Mouse (Mus musculus) embryonic facial prominence, embryonic 10.5 days (tissue): ENCODE measurements at regions not wholly inside any gene's neighbourhood (a gene's known extent, or its start where the extent isn't known, plus 50 kb on each side); places are given as distances from the start of the nearest gene placed in this dataset.

Experiments
- DNase-seq: peaks from one replicate; pipeline ENCODE4 v3.0.0-alpha.2; 2017; ENCODE audit warnings: low spot score
- H3K27ac ChIP-seq: fragments of 300-500 bp; sonication (generic); replicated peaks from 2 replicates; pipeline ENCODE4 v1.5.1; 2016; ENCODE audit warnings: mild to moderate bottlenecking
- H3K27me3 ChIP-seq: fragments of 300-500 bp; sonication (generic); replicated peaks from 2 replicates; pipeline ENCODE4 v1.6.1; 2016; ENCODE audit warnings: low read depth, mild to moderate bottlenecking; ENCODE audit not compliant: poor library complexity, severe bottlenecking
- H3K36me3 ChIP-seq: fragments of 300-500 bp; sonication (generic); replicated peaks from 2 replicates; pipeline ENCODE4 v1.6.1; 2016; ENCODE audit warnings: mild to moderate bottlenecking, moderate library complexity
- H3K4me1 ChIP-seq: fragments of 300-500 bp; sonication (generic); 2 replicates; pipeline ENCODE4 v1.6.1; 2016
- H3K4me3 ChIP-seq: fragments of 300-500 bp; sonication (generic); 2 replicates; pipeline ENCODE4 v1.5.1; 2016; ENCODE audit warnings: mild to moderate bottlenecking, moderate library complexity
- H3K9me3 ChIP-seq: fragments of 300-500 bp; sonication (generic); 2 replicates; pipeline ENCODE4 v1.6.1; 2016; ENCODE audit warnings: mild to moderate bottlenecking
- WGBS: fragments of 180-500 bp; shearing (Covaris S2); methylation state at CpG from one replicate; pipeline ENCODE4 v1.1.7; 2016; 5-methylcytosine and 5-hydroxymethylcytosine counted together

DNA sequence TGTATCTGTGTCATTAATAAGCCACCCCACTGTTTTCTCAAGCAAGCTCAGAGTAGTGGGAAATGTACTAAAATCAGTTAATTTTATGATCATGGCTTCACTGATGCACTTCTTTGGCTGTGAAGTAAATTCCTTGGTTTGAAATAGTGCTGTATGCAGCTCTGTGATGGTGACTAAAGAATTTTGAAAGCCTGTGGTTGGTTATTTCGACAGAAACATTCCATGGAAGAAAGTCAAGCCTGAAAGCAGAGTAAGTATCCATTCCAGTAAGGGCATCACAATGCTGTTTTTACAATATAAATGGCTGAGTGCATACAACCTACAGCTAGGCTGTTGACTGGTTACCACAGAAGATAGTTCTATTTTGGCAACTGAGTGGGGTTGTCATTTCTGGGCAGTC lies 154.2 kb upstream of the Galnt13 start:
- Histone ChIP-seq H3K27ac (no peak overlapping the region), H3K36me3 (no peaks in the 10 kb centered on the region), H3K4me3 (no peak overlapping the region), H3K27me3 (no peaks in the 10 kb centered on the region), H3K9me3 (no peaks in the 10 kb centered on the region), H3K4me1 (no peaks in the 10 kb centered on the region)
- no peak for DNase-seq
- WGBS, result 72% methylated on average over 1 of the region's 1 CpGs

DNA sequence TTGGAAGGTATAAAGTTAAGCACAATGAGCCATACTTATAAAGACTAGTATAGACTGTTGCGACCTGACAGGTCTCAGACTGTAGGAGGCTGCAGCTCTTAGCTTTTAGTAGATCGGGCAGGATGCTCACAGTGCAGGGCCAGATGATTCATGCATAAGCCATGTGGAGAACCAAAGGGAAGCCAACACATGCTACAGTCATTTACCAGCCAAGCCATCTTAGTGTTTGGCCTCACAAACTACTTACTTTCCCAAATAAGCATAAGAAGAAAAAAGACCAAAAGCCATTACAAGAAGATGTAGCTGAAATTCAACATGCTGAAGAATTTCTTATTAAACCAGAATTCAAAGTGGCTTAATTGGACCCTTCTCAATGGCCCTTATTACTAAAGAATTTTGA lies 152.2 kb upstream of the Galnt13 start:
- 90% methylated on average over 2 of the region's 2 CpGs for WGBS
- DNase-seq, result no peak
- Histone ChIP-seq H3K27ac (no peak overlapping the region), H3K4me3 (no peak overlapping the region), H3K36me3 (no peaks in the 10 kb centered on the region), H3K4me1 (no peaks in the 10 kb centered on the region), H3K27me3 (no peaks in the 10 kb centered on the region), H3K9me3 (no peaks in the 10 kb centered on the region)

DNA sequence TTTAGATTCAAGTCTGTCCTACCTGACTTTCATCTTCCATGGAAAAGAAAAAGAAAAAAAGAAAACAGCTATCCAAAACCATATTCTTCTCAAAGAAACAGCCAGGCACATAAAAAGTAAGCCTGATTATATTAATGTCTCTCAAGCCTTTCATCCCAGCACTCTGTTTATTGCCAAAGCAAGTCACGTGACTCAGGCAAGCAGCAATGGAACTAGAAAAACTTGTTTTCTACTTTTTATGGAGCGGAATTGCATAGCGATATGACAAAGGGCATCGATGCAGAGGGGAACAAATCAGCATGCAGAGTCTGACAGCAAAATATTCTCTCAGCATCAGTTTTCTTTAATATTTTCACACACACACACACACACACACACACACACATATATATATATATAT lies 130.6 kb upstream of the Galnt13 start:
- Histone ChIP-seq H3K27ac (no peak overlapping the region), H3K4me1 (no peaks in the 10 kb centered on the region), H3K36me3 (no peaks in the 10 kb centered on the region), H3K27me3 (no peaks in the 10 kb centered on the region), H3K4me3 (no peak overlapping the region), H3K9me3 (no peaks in the 10 kb centered on the region)
- 93% methylated on average over 4 of the region's 4 CpGs for WGBS
- no peak for DNase-seq

GRCm38 (mm10) chr2:54318559-54318958 lies 117.6 kb upstream of the Galnt13 start:
- DNase-seq, result peak; percentile 8
- WGBS, result 58% methylated on average over 3 of the region's 3 CpGs
- Histone ChIP-seq H3K9me3 (no peaks in the 10 kb centered on the region), H3K27ac (no peak overlapping the region), H3K4me1 (no peaks in the 10 kb centered on the region), H3K36me3 (no peaks in the 10 kb centered on the region), H3K4me3 (no peak overlapping the region), H3K27me3 (no peaks in the 10 kb centered on the region)

DNA sequence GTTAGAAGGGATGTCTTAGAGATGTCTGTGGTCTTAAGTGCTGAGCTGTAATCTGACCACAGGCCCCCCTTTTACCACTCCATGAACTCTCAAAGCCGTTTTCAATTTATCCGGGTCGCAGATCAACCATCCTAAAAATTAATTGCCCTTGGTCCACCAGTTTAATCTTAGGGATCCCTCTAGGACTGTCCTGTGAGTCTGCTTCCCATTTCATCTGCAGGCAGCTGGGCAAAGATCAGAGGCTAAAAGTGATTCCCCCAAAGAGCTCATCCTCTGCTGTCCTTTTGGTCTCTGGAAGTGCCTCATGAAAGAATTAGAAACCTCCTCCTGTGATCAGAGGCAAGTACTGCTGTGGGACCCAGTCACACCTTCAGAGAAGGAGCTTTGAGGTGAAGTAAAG lies 69.2 kb upstream of the Galnt13 start:
- 67% methylated on average over 3 of the region's 3 CpGs for WGBS
- no peaks in the 10 kb centered on the region for H3K9me3 ChIP-seq
- H3K4me3 ChIP-seq, result no peak overlapping the region
- DNase-seq, result no peak
- no peak overlapping the region for H3K27ac ChIP-seq
- no peaks in the 10 kb centered on the region for H3K27me3 ChIP-seq
- no peaks in the 10 kb centered on the region for H3K4me1 ChIP-seq
- no peaks in the 10 kb centered on the region for H3K36me3 ChIP-seq

DNA sequence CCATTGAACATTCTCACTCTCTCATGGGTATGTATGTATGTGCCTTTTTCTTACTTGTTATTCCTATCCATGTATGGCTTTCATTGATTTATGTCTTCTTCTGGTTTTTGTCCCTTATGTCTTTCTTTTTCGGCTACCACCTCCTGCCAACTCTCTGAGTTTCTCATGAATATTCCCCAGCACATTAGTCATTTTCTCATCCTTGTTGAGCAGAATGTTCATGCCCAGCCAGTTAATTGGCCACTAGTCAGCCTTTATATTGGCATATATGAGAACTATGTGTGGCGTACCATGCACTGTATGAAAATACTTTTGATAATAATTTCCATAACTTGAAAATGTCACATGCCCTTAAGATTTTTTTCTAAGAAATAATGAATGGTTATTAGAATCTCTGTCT lies 56.8 kb upstream of the Galnt13 start:
- WGBS, result 89% methylated on average over 2 of the region's 2 CpGs
- Histone ChIP-seq H3K9me3 (no peaks in the 10 kb centered on the region), H3K4me1 (no peaks in the 10 kb centered on the region), H3K27me3 (no peaks in the 10 kb centered on the region), H3K36me3 (no peaks in the 10 kb centered on the region), H3K27ac (no peak overlapping the region), H3K4me3 (no peak overlapping the region)
- DNase-seq, result no peak
